Mouse (Mus musculus) ES-Bruce4 (cell line): ENCODE measurements around the gene Specc1.
A peak's percentile ranks its signal among the peaks of the same experiment; 100 is the strongest.

Source experiments
- CTCF ChIP-seq: IDR thresholded peaks from one replicate; pipeline ENCODE4 v1.8.1; 2011; ENCODE audit warnings: low read depth, low read length
- POLR2A ChIP-seq: IDR thresholded peaks from one replicate; pipeline ENCODE4 v1.8.1; 2011; ENCODE audit warnings: low read length; ENCODE audit not compliant: insufficient read depth

DNA sequence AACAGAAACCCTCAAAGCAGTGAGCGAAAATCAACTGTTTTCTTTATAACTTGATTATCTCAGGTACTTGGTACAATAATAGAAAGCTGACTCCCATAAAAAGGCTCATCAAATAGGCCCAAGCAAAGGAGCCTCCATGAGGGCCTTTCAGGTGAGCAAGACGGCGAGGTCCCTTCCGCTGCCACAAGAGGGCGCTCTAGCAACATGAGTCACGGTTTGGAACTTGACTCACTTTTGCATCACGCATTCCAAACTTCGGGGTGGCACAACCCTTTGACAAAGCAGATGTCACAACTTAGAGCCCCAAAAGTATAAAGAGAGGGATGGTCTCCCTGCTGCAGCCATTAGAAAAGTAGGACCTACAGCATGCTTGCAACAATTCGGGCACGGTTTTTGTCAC lies 5.9 kb upstream of the Specc1 start:
- TF ChIP-seq CTCF (peak; percentile 95), POLR2A (no peak)
